Mouse (Mus musculus): ENCODE data around the gene Unc13a. TPM values are rescaled to one million over a fixed set of nuclear protein-coding genes. Genes with fewer than 3 reads are reported as not detected.

Unc13a gene
- polyA plus RNA-seq, 1 experiment: 0.54 TPM

GRCm38 (mm10) chr8:71628396-71629095 is 43.0 kb downstream of the Unc13a start:
- no peaks in the 10 kb centered on the region; the same call in 1 of the 2 replicates for H3K27me3 ChIP-seq (ENCODE audit: control insufficient read depth, insufficient read depth, low read length)
- DNase-seq (ENCODE audit: low read depth in 1 of 2, low spot score in 2 of 2): no peak
- H3K27ac ChIP-seq (ENCODE audit: insufficient read depth, low read length): peak overlapping the region; percentile 28
- WGBS: 6% methylated on average over 16 of the region's 16 CpGs
- TF ChIP-seq CTCF (IDR thresholded peaks at IDR 0.05; ENCODE audit: extremely low read depth, insufficient read depth, insufficient read length, insufficient replicate concordance) (no peak), POLR2A (IDR thresholded peaks at IDR 0.05; ENCODE audit: low read depth, low read length) (no peak)
- H3K36me3 ChIP-seq (ENCODE audit: control insufficient read depth, insufficient read depth, low read length): peaks cover 8% of the 10 kb centered on the region
- peak overlapping the region; percentile 58; the same call in 1 of the 2 replicates for H3K4me3 ChIP-seq (ENCODE audit: extremely low read depth, insufficient read depth, insufficient read length)
- H3K4me1 ChIP-seq (ENCODE audit: control insufficient read depth, insufficient read depth, insufficient read length): peaks cover 29% of the 10 kb centered on the region

- DNase-seq (ENCODE audit: low read depth in 1 of 2, low spot score in 2 of 2): no peak
- Histone ChIP-seq H3K36me3 (ENCODE audit: control insufficient read depth, insufficient read depth, low read length) (peaks cover 18% of the 10 kb centered on the region), H3K4me1 (ENCODE audit: control insufficient read depth, insufficient read depth, insufficient read length) (peaks cover 29% of the 10 kb centered on the region), H3K27me3 (ENCODE audit: control insufficient read depth, insufficient read depth, low read length) (no peaks in the 10 kb centered on the region; the same call in 1 of the 2 replicates), H3K27ac (ENCODE audit: insufficient read depth, low read length) (peak overlapping the region; percentile 37), H3K4me3 (ENCODE audit: extremely low read depth, insufficient read depth, insufficient read length) (no peak overlapping the region)
- 27% methylated on average over 9 of the region's 9 CpGs for WGBS
- no peak for TF ChIP-seq CTCF (IDR thresholded peaks at IDR 0.05; ENCODE audit: extremely low read depth, insufficient read depth, insufficient read length, insufficient replicate concordance)
- no peak for TF ChIP-seq POLR2A (IDR thresholded peaks at IDR 0.05; ENCODE audit: low read depth, low read length)
Observed at GRCm38 (mm10) chr8:71627265-71628099, 44.1 kb downstream of the Unc13a start.

DNA sequence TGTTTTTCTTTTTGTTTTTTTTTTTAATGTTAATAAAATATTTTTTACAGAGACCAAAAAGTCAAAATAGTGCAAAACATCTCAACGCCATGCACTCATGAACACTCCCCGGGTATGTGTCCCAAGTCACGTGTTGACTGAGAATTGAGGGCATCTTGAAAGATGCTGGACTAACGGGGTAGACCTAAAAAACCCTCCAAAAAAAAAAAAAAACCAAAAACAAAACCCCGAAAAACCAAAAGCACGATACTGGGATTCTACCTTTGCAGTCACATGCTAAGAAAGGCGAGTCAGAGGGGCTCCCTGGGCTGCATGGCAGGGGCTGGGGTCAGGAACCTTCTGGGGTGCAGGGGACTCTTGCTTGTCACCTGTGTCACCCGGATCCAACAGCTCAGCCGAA is 44.8 kb downstream of the Unc13a start:
- WGBS: 78% methylated on average over 9 of the region's 9 CpGs
- Histone ChIP-seq H3K27me3 (ENCODE audit: control insufficient read depth, insufficient read depth, low read length) (no peaks in the 10 kb centered on the region; the same call in 1 of the 2 replicates), H3K4me3 (ENCODE audit: extremely low read depth, insufficient read depth, insufficient read length) (no peak overlapping the region), H3K36me3 (ENCODE audit: control insufficient read depth, insufficient read depth, low read length) (peaks cover 24% of the 10 kb centered on the region), H3K4me1 (ENCODE audit: control insufficient read depth, insufficient read depth, insufficient read length) (peaks cover 29% of the 10 kb centered on the region), H3K27ac (ENCODE audit: insufficient read depth, low read length) (no peak overlapping the region; the same call in 1 of the 2 replicates)
- DNase-seq (ENCODE audit: low read depth in 1 of 2, low spot score in 2 of 2): no peak
- no peak for TF ChIP-seq POLR2A (IDR thresholded peaks at IDR 0.05; ENCODE audit: low read depth, low read length)
- TF ChIP-seq CTCF (IDR thresholded peaks at IDR 0.05; ENCODE audit: extremely low read depth, insufficient read depth, insufficient read length, insufficient replicate concordance): no peak

DNA sequence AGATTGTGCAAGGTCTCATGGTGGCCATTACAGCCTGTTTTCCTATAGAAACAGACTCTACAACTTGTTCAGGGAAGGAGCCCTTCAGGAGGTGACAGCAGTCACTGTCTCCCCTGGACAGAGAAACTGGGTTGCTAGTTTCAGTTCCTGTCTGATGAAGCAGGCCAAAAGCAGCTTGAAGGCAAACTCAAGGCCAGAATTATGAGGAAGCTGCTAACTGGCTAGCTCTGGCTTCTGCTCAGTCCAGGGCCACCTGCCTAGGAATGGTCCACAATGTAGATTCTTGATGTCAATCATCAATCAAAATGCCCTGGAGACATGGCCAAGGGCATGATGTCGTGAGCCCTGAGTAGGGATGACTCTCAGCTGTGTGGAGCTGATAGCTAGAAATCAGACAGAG is 46.5 kb downstream of the Unc13a start:
- 41% methylated on average over 1 of the region's 1 CpGs for WGBS
- peaks cover 34% of the 10 kb centered on the region for H3K36me3 ChIP-seq (ENCODE audit: control insufficient read depth, insufficient read depth, low read length)

DNA sequence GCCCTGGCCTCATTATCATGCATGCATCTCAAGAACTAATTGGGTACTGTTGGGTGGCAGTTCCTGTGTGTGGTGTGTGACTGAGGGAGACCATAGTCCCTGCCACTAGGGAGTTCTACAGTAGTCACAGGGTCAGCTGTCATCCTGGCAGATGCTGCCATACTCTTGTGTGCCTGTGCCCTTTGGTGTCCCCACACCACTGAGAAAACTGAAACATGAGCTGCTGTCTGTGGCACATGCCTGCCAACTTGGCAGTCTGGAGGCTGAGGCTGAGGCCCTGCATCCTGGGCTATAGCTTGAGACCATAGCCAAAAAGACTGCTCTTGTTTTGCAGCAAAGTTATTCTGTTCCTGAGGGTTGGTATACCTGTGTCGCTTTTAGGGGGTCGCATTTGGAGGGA is 51.8 kb downstream of the Unc13a start:
- WGBS: 100% methylated on average over 2 of the region's 2 CpGs
- no peak overlapping the region for H3K27ac ChIP-seq (ENCODE audit: insufficient read depth, low read length)
- H3K4me3 ChIP-seq (ENCODE audit: extremely low read depth, insufficient read depth, insufficient read length): no peak overlapping the region
- peaks cover 63% of the 10 kb centered on the region for H3K36me3 ChIP-seq (ENCODE audit: control insufficient read depth, insufficient read depth, low read length)
- no peaks in the 10 kb centered on the region for H3K27me3 ChIP-seq (ENCODE audit: control insufficient read depth, insufficient read depth, low read length)
- H3K4me1 ChIP-seq (ENCODE audit: control insufficient read depth, insufficient read depth, insufficient read length): no peaks in the 10 kb centered on the region; the same call in 1 of the 2 replicates
- TF ChIP-seq POLR2A (IDR thresholded peaks at IDR 0.05; ENCODE audit: low read depth, low read length) (no peak), CTCF (IDR thresholded peaks at IDR 0.05; ENCODE audit: extremely low read depth, insufficient read depth, insufficient read length, insufficient replicate concordance) (no peak)
- DNase-seq (ENCODE audit: low read depth in 1 of 2, low spot score in 2 of 2): no peak

More for the DNA sequence above, 46.5 kb downstream of the Unc13a start:
- H3K4me3 ChIP-seq (ENCODE audit: extremely low read depth, insufficient read depth, insufficient read length): no peak overlapping the region
- peak in 1 of 2 experiments; percentile 38 for DNase-seq (ENCODE audit: low read depth in 1 of 2, low spot score in 2 of 2)
- peaks cover 26% of the 10 kb centered on the region for H3K4me1 ChIP-seq (ENCODE audit: control insufficient read depth, insufficient read depth, insufficient read length)
- no peaks in the 10 kb centered on the region; the same call in 1 of the 2 replicates for H3K27me3 ChIP-seq (ENCODE audit: control insufficient read depth, insufficient read depth, low read length)
- TF ChIP-seq POLR2A (IDR thresholded peaks at IDR 0.05; ENCODE audit: low read depth, low read length): no peak
- TF ChIP-seq CTCF (IDR thresholded peaks at IDR 0.05; ENCODE audit: extremely low read depth, insufficient read depth, insufficient read length, insufficient replicate concordance): no peak
- peak overlapping the region; percentile 27; the same call in 1 of the 2 replicates for H3K27ac ChIP-seq (ENCODE audit: insufficient read depth, low read length)

DNA sequence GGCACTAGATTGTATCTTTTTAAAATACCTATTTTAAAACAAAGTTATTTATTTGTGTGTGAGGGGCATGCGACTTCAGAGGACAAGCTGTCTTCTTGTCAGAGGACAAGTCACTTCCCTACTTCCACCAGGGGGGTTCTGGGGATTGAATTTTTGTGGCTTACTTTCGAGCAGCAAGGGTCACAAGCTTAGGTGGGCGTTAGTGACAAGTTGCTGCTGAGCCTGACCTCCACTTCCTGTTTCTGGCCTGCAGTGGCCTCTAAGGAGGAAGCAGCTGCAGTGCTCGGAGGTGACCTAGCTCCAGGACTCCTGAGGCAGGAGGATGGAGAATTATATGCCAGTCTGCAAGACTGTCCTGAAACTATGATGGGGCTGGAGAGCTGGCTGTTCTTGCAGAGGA is 58.1 kb downstream of the Unc13a start:
- no peaks in the 10 kb centered on the region for H3K27me3 ChIP-seq (ENCODE audit: control insufficient read depth, insufficient read depth, low read length)
- H3K27ac ChIP-seq (ENCODE audit: insufficient read depth, low read length): peak overlapping the region; percentile 27
- H3K4me1 ChIP-seq (ENCODE audit: control insufficient read depth, insufficient read depth, insufficient read length): peaks cover 8% of the 10 kb centered on the region; the same call in 1 of the 2 replicates
- TF ChIP-seq POLR2A (IDR thresholded peaks at IDR 0.05; ENCODE audit: low read depth, low read length) (no peak), CTCF (IDR thresholded peaks at IDR 0.05; ENCODE audit: extremely low read depth, insufficient read depth, insufficient read length, insufficient replicate concordance) (no peak)
- DNase-seq (ENCODE audit: low read depth in 1 of 2, low spot score in 2 of 2): no peak
- 17% methylated on average over 4 of the region's 4 CpGs for WGBS
- peaks cover 25% of the 10 kb centered on the region for H3K36me3 ChIP-seq (ENCODE audit: control insufficient read depth, insufficient read depth, low read length)
- H3K4me3 ChIP-seq (ENCODE audit: extremely low read depth, insufficient read depth, insufficient read length): no peak overlapping the region
